Mouse (Mus musculus): ENCODE measurements around the gene Vwf.

DNA sequence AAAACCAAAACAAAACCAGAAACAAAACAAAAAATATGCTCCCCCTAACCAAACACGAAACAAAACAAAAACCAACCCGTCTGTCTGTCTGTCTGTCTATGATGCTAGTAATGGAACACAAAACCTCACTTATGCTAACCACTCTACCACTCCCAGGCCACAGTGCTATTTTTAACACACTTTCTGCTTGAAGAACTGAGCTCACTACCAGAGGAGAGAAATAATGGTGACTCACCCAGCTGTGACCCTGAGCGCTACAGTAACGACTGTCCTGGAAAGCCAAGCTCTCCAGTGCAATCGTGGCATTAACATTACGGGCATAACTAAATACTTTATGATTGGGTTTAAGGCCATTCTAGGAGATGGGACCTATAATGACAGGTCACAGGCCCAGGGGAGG, 5.7 kb upstream of the Vwf start:
- TF ChIP-seq CTCF (IDR thresholded peaks at IDR 0.05; ENCODE audit: insufficient read depth, low read depth, low read length) (no peak), POLR2A (IDR thresholded peaks at IDR 0.05; ENCODE audit: insufficient read depth, low read depth, low read length) (no peak)
